ENCODE assay signal across 11 mouse cellular contexts in the genomic region with DNA sequence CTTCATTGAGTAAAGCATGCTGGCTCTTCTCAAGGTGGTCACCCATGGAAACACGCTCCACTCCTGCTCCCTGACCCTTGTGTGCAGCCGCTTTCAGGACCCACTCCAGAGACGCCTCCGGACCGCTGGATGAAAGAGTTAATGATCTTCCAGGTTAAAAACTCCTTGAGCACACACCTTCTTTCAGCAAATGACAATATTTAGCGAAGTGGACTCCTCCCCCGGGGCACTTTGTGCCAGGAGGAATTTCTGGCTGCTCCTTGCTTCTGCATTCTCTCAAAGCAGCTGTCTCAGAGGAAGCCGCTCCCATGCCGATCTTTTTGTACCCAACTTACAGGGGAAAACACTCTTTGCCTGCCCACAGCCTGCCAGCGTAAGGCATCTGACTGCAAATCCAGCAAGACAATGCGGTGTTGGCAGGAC. TPM values are rescaled to one million over a fixed set of nuclear protein-coding genes. Genes with fewer than 3 reads are reported as not detected.
DNase-seq lines count a peak whose midpoint lies in the region; ATAC-seq and TF ChIP-seq lines count a peak whose summit lies in the region.
"Had no signal": no experiment of that assay in that cellular context is flagged by ENCODE, and none has a peak within 500 bp of the region (broad histone marks: within the 10 kb centered on the region; RNA-seq: fewer than 3 reads in every experiment).

No protein-coding gene starts in this region.

- no peak overlapping the region for H3K4me3 ChIP-seq in heart, embryonic 15.5 days
- H3K4me3 ChIP-seq in intestine, postnatal 0 days (ENCODE audit: low read depth, low read length): no peak overlapping the region
- H3K4me3 ChIP-seq in layer of hippocampus, adult 2 months: peak overlapping the region; percentile 48

- intact Hi-C loops in heart, postnatal 10 days (cut with DNase I): no loop called here

- peak overlapping the region; percentile 9; the same call in 1 of the 2 replicates for H3K4me2 ChIP-seq in heart, embryonic 15.5 days
- H3K4me2 ChIP-seq in intestine, postnatal 0 days (replicated peaks; ENCODE audit: low read depth): 0 out of 2 replicates have a peak overlapping the region, but pooled peaks have one; percentile 6

- no peak overlapping the region for H3K9ac ChIP-seq in heart, embryonic 15.5 days
- H3K9ac ChIP-seq in intestine, postnatal 0 days (ENCODE audit: low read depth, low read length): no peak overlapping the region

- no peak for TF ChIP-seq CTCF in intestine, postnatal 0 days (IDR thresholded peaks at IDR 0.05; ENCODE audit: low read depth)
- no peak for TF ChIP-seq CTCF in layer of hippocampus, adult 2 months (conservative IDR thresholded peaks at IDR 0.05)

- H3K4me1 ChIP-seq in heart, embryonic 15.5 days (replicated peaks): no peaks in the 10 kb centered on the region; the same call in 1 of the 2 replicates
- no peaks in the 10 kb centered on the region for H3K4me1 ChIP-seq in intestine, postnatal 0 days (replicated peaks; ENCODE audit: control insufficient read depth, insufficient read depth, low read length)

- no peaks in the 10 kb centered on the region for H3K36me3 ChIP-seq in heart, embryonic 15.5 days
- H3K36me3 ChIP-seq in intestine, postnatal 0 days (ENCODE audit: control insufficient read depth, insufficient read depth): no peaks in the 10 kb centered on the region

- H3K9me3 ChIP-seq in heart, embryonic 15.5 days (replicated peaks): no peaks in the 10 kb centered on the region
- H3K9me3 ChIP-seq in intestine, postnatal 0 days (ENCODE audit: control insufficient read depth): no peaks in the 10 kb centered on the region

- 56% methylated on average over 11 of the region's 11 CpGs for WGBS in heart, embryonic 15.5 days
- WGBS in intestine, postnatal 0 days: 30% methylated on average over 11 of the region's 11 CpGs

- no peak for DNase-seq in heart, postnatal 4 days
- peak; percentile 11 to 19 for DNase-seq in layer of hippocampus, adult 2 months (ENCODE audit: low spot score in 2 of 2)
- DNase-seq in right cerebral cortex, postnatal 10 days (ENCODE audit: low spot score in 2 of 2): peak; percentile 46 to 48
- DNase-seq in B cell, adult 2 months: no peak
- DNase-seq in heart, postnatal 10 days: no peak
- DNase-seq in cerebellum, adult 18-20 months: no peak
- DNase-seq: retina, postnatal 1 day had no signal

- no peak overlapping the region for H3K27ac ChIP-seq in heart, embryonic 15.5 days
- no peak overlapping the region for H3K27ac ChIP-seq in intestine, postnatal 0 days (ENCODE audit: low read depth, low read length)
- H3K27ac ChIP-seq in layer of hippocampus, adult 2 months: peak overlapping the region; percentile 71; the same call in 1 of the 2 replicates

- no peak for ATAC-seq in heart, embryonic 15.5 days (replicated peaks; ENCODE audit: insufficient number of reproducible peaks, insufficient read depth, low FRiP score, low read depth)
- no peak for ATAC-seq in intestine, postnatal 0 days

- H3K27me3 ChIP-seq in heart, embryonic 15.5 days: no peaks in the 10 kb centered on the region
- H3K27me3 ChIP-seq in intestine, postnatal 0 days (replicated peaks; ENCODE audit: control insufficient read depth, insufficient read depth, low read length): no peaks in the 10 kb centered on the region

RNA-seq across cellular contexts. Expression of gene Atp13a4, which starts 3.4 kb away (rescaled TPM):
- polyA plus RNA-seq in heart, embryonic 15.5 days (2015; fragmentation: Nextera tagmentation; extraction: Ambion mirVana): 0.22 and 0.23 TPM in 2 replicates
- not detected for total RNA-seq in heart, postnatal 4 days (2021)
- polyA plus RNA-seq in intestine, postnatal 0 days (2015; fragmentation: Nextera tagmentation; extraction: Ambion mirVana): not detected in 2 replicates
- 10 to 100 TPM; 15.2 to 17.3 TPM for total RNA-seq in layer of hippocampus, adult 2 months (2021)
- total RNA-seq in heart, postnatal 10 days (2021): not detected
- total RNA-seq: megakaryocyte, adult 5-6 weeks had no signal
- polyA plus RNA-seq: large intestine, adult 2 months had no signal

RNA-seq across cellular contexts. Expression of gene Opa1, which starts 37.9 kb away (rescaled TPM):
- polyA plus RNA-seq in heart, embryonic 15.5 days (2015; fragmentation: Nextera tagmentation; extraction: Ambion mirVana): 35.3 and 37.1 TPM in 2 replicates
- 100 to 1,000 TPM; 118 to 126 TPM for total RNA-seq in heart, postnatal 4 days (2021)
- polyA plus RNA-seq in intestine, postnatal 0 days (2015; fragmentation: Nextera tagmentation; extraction: Ambion mirVana): 21.2 and 21.9 TPM in 2 replicates
- 100 to 1,000 TPM; 104 to 108 TPM for total RNA-seq in layer of hippocampus, adult 2 months (2021)
- 100 to 1,000 TPM; 133 to 135 TPM for total RNA-seq in heart, postnatal 10 days (2021)

Comparison
In these comparisons a context has a peak if more than half of its experiments do, and no peak if none do; other contexts are left out.
1. DNase-seq: peak in layer of hippocampus, adult 2 months (2 of 2) and right cerebral cortex, postnatal 10 days (2 of 2); none in heart, postnatal 4 days (single experiment), B cell, adult 2 months (0 of 2), heart, postnatal 10 days (0 of 2) and cerebellum, adult 18-20 months (0 of 2).
2. RNA of gene Atp13a4, which starts 3.4 kb away (total RNA-seq): 15.2 to 17.3 TPM in layer of hippocampus, adult 2 months; not detected in heart, postnatal 4 days and not detected in heart, postnatal 10 days; every median in the first group is over 10 times any median in the second.